In the genomic region with DNA sequence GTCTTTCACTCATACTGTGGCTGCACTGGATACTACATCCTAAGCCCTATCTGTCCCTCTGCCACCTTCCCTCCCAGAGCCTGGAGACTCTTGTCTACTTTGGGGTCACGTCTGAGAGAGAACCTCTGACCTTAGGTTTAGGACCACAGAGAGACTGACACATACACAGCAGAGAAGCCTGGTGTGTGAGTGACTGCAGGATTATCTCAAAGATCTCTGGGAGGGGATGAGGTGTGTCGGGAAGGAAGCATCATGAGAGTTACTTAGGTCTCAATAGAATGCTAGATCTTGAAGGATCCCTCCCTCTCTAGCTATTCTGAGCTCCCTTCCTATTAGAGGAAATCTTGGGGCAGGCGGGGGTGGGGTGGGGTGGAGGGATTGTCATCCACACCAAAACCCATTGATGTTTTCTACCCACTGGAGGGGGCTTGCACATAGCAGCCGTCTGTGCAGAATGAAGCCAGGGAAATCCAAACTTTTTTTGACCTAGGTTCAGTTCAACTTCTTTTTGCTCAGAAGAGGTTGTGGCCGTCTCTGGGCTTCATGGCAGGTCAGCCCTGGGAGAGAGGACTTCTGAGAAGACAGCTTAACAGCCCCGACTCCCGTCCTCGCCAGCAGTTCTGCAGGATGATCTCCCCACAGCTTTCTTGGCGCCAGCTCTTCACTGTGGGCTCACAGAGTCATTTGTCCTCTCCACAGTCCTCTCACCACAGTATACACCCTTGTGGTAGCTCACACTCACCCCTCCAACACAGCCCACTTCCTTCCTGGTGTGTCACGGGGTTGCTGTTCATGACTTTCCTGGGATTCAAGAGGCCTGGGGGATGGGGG, we compare ENCODE assay signal across 8 mouse cellular contexts. TPM values are rescaled to one million over a fixed set of nuclear protein-coding genes. Genes with fewer than 3 reads are reported as not detected.
DNase-seq lines count a peak whose midpoint lies in the region; ATAC-seq and TF ChIP-seq lines count a peak whose summit lies in the region.

No protein-coding gene starts in this region.

- TF ChIP-seq CTCF in embryonic fibroblast, embryonic 13.5 days (IDR thresholded peaks at IDR 0.05; ENCODE audit: borderline replicate concordance, insufficient read depth, low read length): no peak
- no peak for TF ChIP-seq CTCF in midbrain, postnatal 0 days (IDR thresholded peaks at IDR 0.05)

- H3K36me3 ChIP-seq in kidney, embryonic 15.5 days: no peaks in the 10 kb centered on the region
- no peaks in the 10 kb centered on the region for H3K36me3 ChIP-seq in midbrain, postnatal 0 days (ENCODE audit: insufficient read depth, low read length)

- DNase-seq in kidney, adult 8-10 months: no peak
- DNase-seq in midbrain, postnatal 0 days (ENCODE audit: low spot score): no peak
- no peak for DNase-seq in frontal cortex, postnatal 25 days (ENCODE audit: low spot score in 2 of 2)
- DNase-seq in left cerebral cortex, postnatal 10 days (ENCODE audit: extremely low spot score in 1 of 2, low spot score in 2 of 2): no peak
- DNase-seq in right cerebral cortex, postnatal 36 days (ENCODE audit: low spot score in 2 of 2): no peak

- no peak overlapping the region for H3K27ac ChIP-seq in kidney, embryonic 15.5 days
- H3K27ac ChIP-seq in embryonic fibroblast, embryonic 13.5 days (ENCODE audit: insufficient read depth, low read length): 0 out of 2 replicates have a peak overlapping the region, but pooled peaks have one; percentile 5
- peak overlapping the region; percentile 44 for H3K27ac ChIP-seq in midbrain, postnatal 0 days (ENCODE audit: low read depth, low read length)

- no peaks in the 10 kb centered on the region for H3K9me3 ChIP-seq in kidney, embryonic 15.5 days (replicated peaks)
- no peaks in the 10 kb centered on the region for H3K9me3 ChIP-seq in midbrain, postnatal 0 days (ENCODE audit: low read length)

- intact Hi-C loops in left cerebral cortex, postnatal 10 days (cut with DNase I): loop anchor here (5.0 kb wide), 1 partner anchor 109 kb away; no protein-coding TSS in a partner anchor

- H3K27me3 ChIP-seq in kidney, embryonic 15.5 days: no peaks in the 10 kb centered on the region
- H3K27me3 ChIP-seq in midbrain, postnatal 0 days (ENCODE audit: insufficient read depth, low read length): no peaks in the 10 kb centered on the region

- peak; percentile 10; the same call in 1 of the 2 replicates for ATAC-seq in kidney, embryonic 15.5 days (replicated peaks; ENCODE audit: low FRiP score)
- ATAC-seq in hematopoietic stem cell, adult 5-6 weeks (replicated peaks in 1 of 2; ENCODE audit: insufficient read depth in 1 of 2, low FRiP score in 2 of 2, low TSS enrichment in 1 of 2, low read depth in 1 of 2, poor library complexity in 2 of 2, severe bottlenecking in 2 of 2): peak; percentile 70 to 84
- no peak for ATAC-seq in midbrain, postnatal 0 days (ENCODE audit: low FRiP score)

- H3K4me2 ChIP-seq in kidney, embryonic 15.5 days: no peak overlapping the region
- no peak overlapping the region for H3K4me2 ChIP-seq in midbrain, postnatal 0 days (ENCODE audit: low read depth, low read length, poor library complexity, severe bottlenecking)

- H3K9ac ChIP-seq in kidney, embryonic 15.5 days: no peak overlapping the region
- H3K9ac ChIP-seq in midbrain, postnatal 0 days (replicated peaks; ENCODE audit: low read length, poor library complexity, severe bottlenecking): no peak overlapping the region

- peaks cover 25% of the 10 kb centered on the region for H3K4me1 ChIP-seq in kidney, embryonic 15.5 days
- peaks cover 10% of the 10 kb centered on the region for H3K4me1 ChIP-seq in embryonic fibroblast, embryonic 13.5 days (ENCODE audit: control insufficient read depth, insufficient read depth, low read length)
- H3K4me1 ChIP-seq in midbrain, postnatal 0 days (ENCODE audit: insufficient read depth, low read length): peaks cover 16% of the 10 kb centered on the region

- no peak overlapping the region for H3K4me3 ChIP-seq in kidney, embryonic 15.5 days (replicated peaks)
- H3K4me3 ChIP-seq in embryonic fibroblast, embryonic 13.5 days (ENCODE audit: insufficient read depth, low read length): no peak overlapping the region
- H3K4me3 ChIP-seq in midbrain, postnatal 0 days (ENCODE audit: low read depth, low read length): no peak overlapping the region

- WGBS in kidney, embryonic 15.5 days: 60% methylated on average over 10 of the region's 10 CpGs
- 57% methylated on average over 10 of the region's 10 CpGs for WGBS in midbrain, postnatal 0 days

- TF ChIP-seq POLR2A in embryonic fibroblast, embryonic 13.5 days (IDR thresholded peaks at IDR 0.05; ENCODE audit: low read depth, low read length): no peak

RNA-seq across cellular contexts. Expression of a gene that starts 37.8 kb away (rescaled TPM):
- 82.3 and 83.1 TPM in 2 replicates for polyA plus RNA-seq in kidney, embryonic 15.5 days (2015; fragmentation: Nextera tagmentation; extraction: Ambion mirVana)
- 45.6 and 50.3 TPM in 2 replicates for polyA plus RNA-seq in embryonic fibroblast, embryonic 13.5 days (2011; ENCODE audit: insufficient read length, low read depth, missing spikeins)
- total RNA-seq in hematopoietic stem cell, adult 5-6 weeks (2017): 4.1 and 7.0 TPM in 2 replicates
- total RNA-seq in midbrain, postnatal 0 days (2014; rRNA removed): 20.6 and 37.3 TPM in 2 replicates
- polyA plus RNA-seq in midbrain, postnatal 0 days (2015; fragmentation: Nextera tagmentation; extraction: Ambion mirVana): 28.8 and 29.2 TPM in 2 replicates
- 10 to 100 TPM; 20.1 to 24.9 TPM for total RNA-seq in left cerebral cortex, postnatal 10 days (2021)
